Mouse (Mus musculus): ENCODE data around the gene Vmn2r34. TPM values are rescaled to one million over a fixed set of nuclear protein-coding genes. Genes with fewer than 3 reads are reported as not detected.
"Not testable (repeated sequence)": the region's sequence is repeated elsewhere in the genome, so short reads cannot be mapped to it uniquely, and the experiment has no call there.

The Vmn2r34 gene
- total RNA-seq (2021): not detected

DNA sequence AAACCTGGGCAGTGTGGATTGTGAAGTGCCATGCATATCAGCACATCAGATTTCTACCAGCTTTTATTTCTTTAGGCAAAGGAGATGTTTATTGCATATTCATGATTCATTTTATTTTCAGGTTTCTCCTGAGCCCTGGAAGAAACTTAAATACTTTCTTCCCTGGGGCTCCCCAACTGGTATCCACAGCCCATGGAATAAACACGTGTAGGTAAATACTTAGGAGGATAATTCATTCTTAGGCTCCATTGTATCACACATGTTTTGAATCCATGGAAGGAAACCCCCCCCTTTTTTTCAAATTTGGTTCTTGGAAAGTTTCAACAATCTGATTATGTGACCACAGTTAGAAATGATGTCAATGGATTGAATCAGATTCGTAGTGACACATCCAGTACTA lies at the start of gene Vmn2r34:
Vmn2r34 (minus strand) TSS at position 101 of the 400 bp plus-strand sequence.
- not testable (repeated sequence) for DNase-seq (ENCODE audit: extremely low spot score in 1 of 2, low spot score in 1 of 2)

GRCm38 (mm10) chr7:7674032-7674431 lies 15.3 kb downstream of the Vmn2r34 start:
- DNase-seq (ENCODE audit: extremely low spot score in 1 of 2, low spot score in 1 of 2): not testable (repeated sequence)

Other genes starting within 250 kb of the Vmn2r34 start
- not detected for gene Vmn2r32, start 209.5 kb downstream of the Vmn2r34 start, total RNA-seq (2021)
- gene Vmn2r33, start 122.7 kb downstream of the Vmn2r34 start, total RNA-seq (2021): not detected
- gene Vmn2r35, start 130.4 kb upstream of the Vmn2r34 start, total RNA-seq (2021): not detected
- not detected for gene Vmn2r36, start 213.0 kb upstream of the Vmn2r34 start, total RNA-seq (2021)